7 mouse cellular contexts compared by ENCODE assay signal in the genomic region with DNA sequence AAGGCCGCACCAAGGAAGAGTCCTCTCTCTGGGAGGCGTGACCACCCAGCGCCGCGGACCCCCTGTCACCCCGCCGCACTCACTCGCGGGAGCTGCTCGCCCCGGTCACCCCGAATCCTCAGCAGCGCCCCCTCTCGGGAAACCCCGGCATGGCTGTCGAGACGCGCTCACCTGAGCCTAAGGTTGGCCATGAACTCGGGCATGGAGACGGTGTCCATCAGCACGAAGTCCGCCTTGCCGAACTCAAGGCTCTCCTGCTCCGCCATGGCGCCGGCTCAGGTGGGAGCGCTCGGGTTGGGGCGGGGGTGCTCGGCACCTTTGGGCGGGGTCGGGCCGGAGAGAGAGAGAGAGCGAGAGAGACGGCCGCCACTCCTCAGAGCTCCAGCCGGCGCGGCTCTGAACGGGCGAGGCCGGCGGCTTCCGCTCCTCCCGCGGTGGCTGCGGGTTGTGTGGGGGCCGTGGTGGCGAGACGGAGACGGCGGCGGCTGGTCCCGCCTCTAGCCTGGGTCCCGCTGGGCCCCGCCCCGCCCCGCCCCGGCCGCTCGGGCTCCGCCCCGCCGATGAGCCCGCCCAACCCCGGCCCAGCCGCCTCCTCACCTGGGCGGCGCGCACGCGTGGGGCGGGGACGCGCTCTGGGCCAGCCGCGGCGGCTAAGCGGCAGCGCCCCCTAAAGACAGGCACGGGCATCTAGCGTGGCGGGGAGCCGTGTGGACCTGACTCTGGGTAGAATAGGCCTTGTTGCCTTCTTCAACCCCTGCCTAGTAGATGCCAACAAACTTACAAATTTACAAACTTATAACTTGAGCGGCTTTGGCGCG. TPM values are rescaled to one million over a fixed set of nuclear protein-coding genes. Genes with fewer than 3 reads are reported as not detected.
DNase-seq lines count a peak whose midpoint lies in the region; ATAC-seq and TF ChIP-seq lines count a peak whose summit lies in the region.

A gene (minus strand): TSS at position 499 of the 818 bp plus-strand sequence.

- H3K4me2 ChIP-seq in embryonic facial prominence, embryonic 13.5 days = peak within 1 kb of the TSS; percentile 87
- H3K4me2 ChIP-seq in midbrain, embryonic 13.5 days (replicated peaks) = peak within 1 kb of the TSS; percentile 86

- TF ChIP-seq CTCF in small intestine, adult 2 months (IDR thresholded peaks at IDR 0.05; ENCODE audit: extremely low read depth, insufficient read length, insufficient replicate concordance, low read depth, low read length) = peak; percentile 78

- peak within 1 kb of the TSS; percentile 72 for H3K4me3 ChIP-seq in embryonic facial prominence, embryonic 13.5 days
- H3K4me3 ChIP-seq in limb, embryonic 10.5 days = peak within 1 kb of the TSS; percentile 85
- H3K4me3 ChIP-seq in midbrain, embryonic 13.5 days (replicated peaks) = peak within 1 kb of the TSS; percentile 68
- peak within 1 kb of the TSS; percentile 79 for H3K4me3 ChIP-seq in small intestine, adult 2 months (ENCODE audit: low read depth, low read length)

- peak; percentile 94 for TF ChIP-seq POLR2A in small intestine, adult 2 months (IDR thresholded peaks at IDR 0.05; ENCODE audit: low read depth, low read length)

- peak within 1 kb of the TSS; percentile 75 for H3K9ac ChIP-seq in embryonic facial prominence, embryonic 13.5 days
- H3K9ac ChIP-seq in midbrain, embryonic 13.5 days (replicated peaks) = peak within 1 kb of the TSS; percentile 70

- peak; percentile 82 to 87 for DNase-seq in adrenal gland, postnatal 4 days (ENCODE audit: low spot score in 2 of 2)
- peak; percentile 90 to 91 for DNase-seq in heart, adult 18-20 months
- peak; percentile 92 for DNase-seq in kidney, adult 18-20 months
- peak; percentile 93 for DNase-seq in limb, embryonic 10.5 days (ENCODE audit: low spot score)

- H3K9me3 ChIP-seq in embryonic facial prominence, embryonic 13.5 days = no peaks in the 10 kb centered on the region
- no peaks in the 10 kb centered on the region for H3K9me3 ChIP-seq in limb, embryonic 10.5 days (replicated peaks)
- H3K9me3 ChIP-seq in midbrain, embryonic 13.5 days = no peaks in the 10 kb centered on the region

- peak; percentile 97 for ATAC-seq in embryonic facial prominence, embryonic 13.5 days (ENCODE audit: insufficient number of reproducible peaks, insufficient read depth, low FRiP score, low TSS enrichment, low read depth)
- ATAC-seq in midbrain, embryonic 13.5 days = peak; percentile 96

- peak within 1 kb of the TSS; percentile 80 for H3K27ac ChIP-seq in embryonic facial prominence, embryonic 13.5 days
- peak within 1 kb of the TSS; percentile 87 for H3K27ac ChIP-seq in limb, embryonic 10.5 days
- no peak within 1 kb of the TSS for H3K27ac ChIP-seq in midbrain, embryonic 13.5 days
- peak within 1 kb of the TSS; percentile 72 for H3K27ac ChIP-seq in small intestine, adult 2 months (ENCODE audit: insufficient read depth, low read depth, low read length)

- 1% methylated on average over 59 of the region's 87 CpGs for WGBS in embryonic facial prominence, embryonic 13.5 days
- WGBS in limb, embryonic 10.5 days = under 1% methylated on average over 83 of the region's 87 CpGs
- under 1% methylated on average over 72 of the region's 87 CpGs for WGBS in midbrain, embryonic 13.5 days
- 1% methylated on average over 87 of the region's 87 CpGs for WGBS in small intestine, adult 2 months

- no peaks in the 10 kb centered on the region for H3K27me3 ChIP-seq in embryonic facial prominence, embryonic 13.5 days
- peaks cover 9% of the 10 kb centered on the region; the same call in 1 of the 2 replicates for H3K27me3 ChIP-seq in limb, embryonic 10.5 days (ENCODE audit: low read depth, poor library complexity, severe bottlenecking)
- peaks cover 14% of the 10 kb centered on the region for H3K27me3 ChIP-seq in midbrain, embryonic 13.5 days
- H3K27me3 ChIP-seq in small intestine, adult 2 months (ENCODE audit: control insufficient read depth, insufficient read depth, low read length) = no peaks in the 10 kb centered on the region

- H3K4me1 ChIP-seq in embryonic facial prominence, embryonic 13.5 days = peaks cover 4% of the 10 kb centered on the region; the same call in 1 of the 2 replicates
- peaks cover 18% of the 10 kb centered on the region for H3K4me1 ChIP-seq in limb, embryonic 10.5 days
- H3K4me1 ChIP-seq in midbrain, embryonic 13.5 days (replicated peaks) = peaks cover 6% of the 10 kb centered on the region
- H3K4me1 ChIP-seq in small intestine, adult 2 months (ENCODE audit: control insufficient read depth, insufficient read depth, insufficient read length, low read length) = peaks cover 17% of the 10 kb centered on the region; the same call in 1 of the 2 replicates

- H3K36me3 ChIP-seq in embryonic facial prominence, embryonic 13.5 days = no peaks in the 10 kb centered on the region
- no peaks in the 10 kb centered on the region for H3K36me3 ChIP-seq in limb, embryonic 10.5 days
- H3K36me3 ChIP-seq in midbrain, embryonic 13.5 days = no peaks in the 10 kb centered on the region
- H3K36me3 ChIP-seq in small intestine, adult 2 months (ENCODE audit: control insufficient read depth, insufficient read depth, low read length) = no peaks in the 10 kb centered on the region

RNA-seq across cellular contexts. Expression of the gene that starts here (rescaled TPM):
- 10 to 100 TPM; 34.4 to 41.9 TPM for total RNA-seq in adrenal gland, postnatal 4 days (2021)
- polyA plus RNA-seq in embryonic facial prominence, embryonic 13.5 days (2015; fragmentation: Nextera tagmentation; extraction: Ambion mirVana) = 7.7 and 12.5 TPM in 2 replicates
- 10 to 100 TPM; 10.1 to 10.3 TPM for total RNA-seq in heart, adult 18-20 months (2021)
- polyA plus RNA-seq in limb, embryonic 10.5 days (2016; fragmentation: Nextera tagmentation; extraction: Ambion mirVana) = 3.8 and 4.6 TPM in 2 replicates
- polyA plus RNA-seq in midbrain, embryonic 13.5 days (2015; fragmentation: Nextera tagmentation; extraction: Ambion mirVana) = 1.5 and 2.1 TPM in 2 replicates
- 66.0 and 139 TPM in 2 replicates for polyA plus RNA-seq in small intestine, adult 2 months (2012; rRNA removed)
